Mouse (Mus musculus) kidney, adult 2 months (tissue): ENCODE results near the gene Zan.

ENCODE experiments used
- CTCF ChIP-seq: fragments of 200-500 bp; conservative IDR thresholded peaks from 2 replicates; pipeline ENCODE4 v1.5.1; 2011; ENCODE audit warnings: low read depth, mild to moderate bottlenecking, control low read depth, low read length, moderate library complexity, mixed read lengths; ENCODE audit not compliant: insufficient read depth, insufficient read length
- POLR2A ChIP-seq: fragments of 200-500 bp; IDR thresholded peaks from one replicate; pipeline ENCODE4 v1.6.1; 2011; ENCODE audit warnings: low read depth, low read length, control low read depth

DNA sequence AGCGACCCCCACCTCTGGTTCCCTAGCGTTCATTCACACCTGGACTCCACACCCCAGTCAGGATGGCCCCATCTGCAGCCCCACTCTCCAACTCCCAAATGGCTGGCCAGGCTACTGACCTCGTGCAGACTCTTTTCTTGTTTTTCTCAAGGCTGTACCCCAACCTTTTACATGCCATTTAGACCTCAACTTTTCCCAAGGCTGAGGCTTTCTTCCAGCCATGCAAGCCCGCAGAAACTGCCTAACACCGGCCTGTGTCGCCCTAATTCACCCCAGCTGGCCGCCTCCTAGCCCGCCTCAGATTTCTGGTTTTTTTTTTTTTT, 125.8 kb downstream of the Zan start:
- TF ChIP-seq POLR2A = no peak
- no peak for TF ChIP-seq CTCF
